Mouse (Mus musculus) heart, embryonic 12.5 days (tissue): ENCODE data around the gene Cldnd1. TPM values are rescaled to one million over a fixed set of nuclear protein-coding genes. Genes with fewer than 3 reads are reported as not detected.

Experiments used
- ATAC-seq: fragments of 200-750 bp; cut with Nextera tagmentation; 2 replicates; pipeline ENCODE4 v1.8.0; 2017; ENCODE audit warnings: moderate TSS enrichment, moderate library complexity; ENCODE audit not compliant: insufficient number of reproducible peaks, low FRiP score
- H3K27ac ChIP-seq: fragments of 300-500 bp; sonication (generic); 2 replicates; pipeline ENCODE4 v1.5.1; 2016; ENCODE audit warnings: mild to moderate bottlenecking, moderate library complexity; ENCODE audit not compliant: poor library complexity, severe bottlenecking
- H3K27me3 ChIP-seq: fragments of 300-500 bp; sonication (generic); replicated peaks from 2 replicates; pipeline ENCODE4 v1.6.1; 2016; ENCODE audit warnings: mild to moderate bottlenecking, moderate library complexity
- H3K36me3 ChIP-seq: fragments of 300-500 bp; sonication (generic); 2 replicates; pipeline ENCODE4 v1.6.1; 2016; ENCODE audit warnings: mild to moderate bottlenecking, moderate library complexity
- H3K4me1 ChIP-seq: fragments of 300-500 bp; sonication (generic); replicated peaks from 2 replicates; pipeline ENCODE4 v1.6.1; 2016; ENCODE audit warnings: mild to moderate bottlenecking
- H3K4me2 ChIP-seq: fragments of 300-500 bp; sonication (generic); 2 replicates; pipeline ENCODE4 v1.6.1; 2016; ENCODE audit warnings: mild to moderate bottlenecking, moderate library complexity
- H3K4me3 ChIP-seq: fragments of 300-500 bp; sonication (generic); 2 replicates; pipeline ENCODE4 v1.5.1; 2016; ENCODE audit warnings: mild to moderate bottlenecking
- H3K9ac ChIP-seq: fragments of 300-500 bp; sonication (generic); 2 replicates; pipeline ENCODE4 v1.6.1; 2016; ENCODE audit warnings: mild to moderate bottlenecking, moderate library complexity
- H3K9me3 ChIP-seq: fragments of 300-500 bp; sonication (generic); replicated peaks from 2 replicates; pipeline ENCODE4 v1.6.1; 2016; ENCODE audit warnings: mild to moderate bottlenecking, moderate library complexity
- WGBS: fragments of 180-500 bp; shearing (Covaris S2); methylation state at CpG from one replicate; pipeline ENCODE4 v1.1.7; 2016; 5-methylcytosine and 5-hydroxymethylcytosine counted together
- microRNA-seq: library from miRNA; unstranded; fragments of <30 nt; microRNA quantifications from one replicate; pipeline ENCODE4, GENCODE M21; 2017
- polyA plus RNA-seq: library from polyadenylated mRNA; unstranded; fragments of >200 nt; fragmentation: Nextera tagmentation; extraction: Ambion mirVana; gene quantifications from 2 replicates; pipeline ENCODE4 v1.2.1, GENCODE M21; 2016

The Cldnd1 gene
- polyA plus RNA-seq, 1 experiment from 2014 or later: 111 TPM

DNA sequence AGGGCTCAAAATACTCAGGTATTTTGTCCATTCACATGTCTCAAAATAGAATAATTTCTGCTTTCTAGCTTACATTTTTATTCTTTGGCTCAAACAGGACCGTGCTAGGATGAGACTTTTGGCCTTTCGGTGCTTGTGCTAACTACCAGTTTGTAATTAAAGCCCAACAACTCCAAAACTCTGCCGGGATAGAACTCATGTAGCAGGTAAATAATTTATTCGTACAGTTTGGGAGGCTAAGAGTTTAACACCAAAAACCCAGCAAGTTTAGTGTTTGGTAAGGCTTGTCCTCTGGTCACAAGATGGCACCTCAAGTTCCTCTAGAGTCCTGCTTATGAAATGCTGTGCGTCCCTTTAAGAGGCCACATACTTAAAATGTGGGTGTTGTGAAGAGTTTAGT, 13.0 kb downstream of the Cldnd1 start:
- H3K27ac ChIP-seq: no peak overlapping the region
- no peaks in the 10 kb centered on the region for H3K27me3 ChIP-seq
- 86% methylated on average over 5 of the region's 5 CpGs for WGBS
- H3K4me2 ChIP-seq: no peak overlapping the region
- H3K36me3 ChIP-seq: no peaks in the 10 kb centered on the region
- H3K9me3 ChIP-seq: no peaks in the 10 kb centered on the region
- no peak for ATAC-seq
- H3K4me3 ChIP-seq: no peak overlapping the region
- no peaks in the 10 kb centered on the region for H3K4me1 ChIP-seq
- H3K9ac ChIP-seq: no peak overlapping the region

- peaks cover 5% of the 10 kb centered on the region for H3K4me1 ChIP-seq
- ATAC-seq: no peak
- no peak overlapping the region for H3K4me2 ChIP-seq
- H3K36me3 ChIP-seq: no peaks in the 10 kb centered on the region
- H3K27me3 ChIP-seq: no peaks in the 10 kb centered on the region
- H3K9ac ChIP-seq: no peak overlapping the region
- no peak overlapping the region for H3K27ac ChIP-seq
- no peak overlapping the region for H3K4me3 ChIP-seq
- WGBS: 27% methylated on average over 4 of the region's 4 CpGs
- H3K9me3 ChIP-seq: no peaks in the 10 kb centered on the region
These were observed 19.0 kb downstream of the Cldnd1 start for GRCm38 (mm10) chr16:58746715-58747114.

GRCm38 (mm10) chr16:58751314-58751713, 23.6 kb downstream of the Cldnd1 start:
- Histone ChIP-seq H3K9ac (no peak overlapping the region), H3K4me3 (no peak overlapping the region), H3K4me1 (peaks cover 5% of the 10 kb centered on the region), H3K27ac (no peak overlapping the region), H3K4me2 (no peak overlapping the region), H3K27me3 (no peaks in the 10 kb centered on the region), H3K9me3 (no peaks in the 10 kb centered on the region), H3K36me3 (no peaks in the 10 kb centered on the region)
- WGBS: 23% methylated on average over 1 of the region's 1 CpGs
- ATAC-seq: no peak

- H3K9ac ChIP-seq: no peak overlapping the region
- H3K36me3 ChIP-seq: no peaks in the 10 kb centered on the region
- no peak overlapping the region for H3K4me3 ChIP-seq
- H3K27me3 ChIP-seq: no peaks in the 10 kb centered on the region
- no peak overlapping the region for H3K4me2 ChIP-seq
- no peaks in the 10 kb centered on the region for H3K4me1 ChIP-seq
- H3K27ac ChIP-seq: no peak overlapping the region
- ATAC-seq: no peak
- no peaks in the 10 kb centered on the region for H3K9me3 ChIP-seq
These were observed 28.5 kb downstream of the Cldnd1 start for GRCm38 (mm10) chr16:58756191-58756590.

GRCm38 (mm10) chr16:58763076-58763475, 35.4 kb downstream of the Cldnd1 start, which contains the start of gene Olfr172:
Olfr172 (minus strand) TSS chr16:58763176.
- no peak within 1 kb of the TSS for H3K4me3 ChIP-seq
- 0 out of 2 replicates have a peak, but pooled peaks cover 2% of the 10 kb centered on the region for H3K9me3 ChIP-seq
- H3K9ac ChIP-seq: no peak within 1 kb of the TSS
- no peak for ATAC-seq
- WGBS: 75% methylated on average over 1 of the region's 1 CpGs
- no peak within 1 kb of the TSS for H3K27ac ChIP-seq
- no peak within 1 kb of the TSS for H3K4me2 ChIP-seq
- H3K4me1 ChIP-seq: no peaks in the 10 kb centered on the region
- H3K36me3 ChIP-seq: no peaks in the 10 kb centered on the region
- no peaks in the 10 kb centered on the region for H3K27me3 ChIP-seq

Small RNA genes within 50 kb of the gene (microRNA-seq; reads per million reads assigned to microRNA genes)
- not detected for gene Gm27564

Other genes starting within 250 kb of the Cldnd1 start
- 15.9 and 18.2 TPM in 2 replicates for gene St3gal6, start 203.7 kb upstream of the Cldnd1 start, polyA plus RNA-seq
- not detected in 2 replicates for gene Gm813, start 110.9 kb upstream of the Cldnd1 start, polyA plus RNA-seq
- 0.17 TPM in 1 of 2 replicates, not detected in the other for gene E330017A01Rik, start 89.2 kb upstream of the Cldnd1 start, polyA plus RNA-seq
- gene Cpox, start 57.6 kb upstream of the Cldnd1 start, polyA plus RNA-seq: 39.9 and 48.0 TPM in 2 replicates
- gene Gpr15, start 8.8 kb upstream of the Cldnd1 start, polyA plus RNA-seq: not detected in 2 replicates
- not detected in 2 replicates for gene Olfr172, start 35.3 kb downstream of the Cldnd1 start, polyA plus RNA-seq
- not detected in 2 replicates for gene Olfr173, start 72.4 kb downstream of the Cldnd1 start, polyA plus RNA-seq
- not detected in 2 replicates for gene Olfr175-ps1, start 98.9 kb downstream of the Cldnd1 start, polyA plus RNA-seq
- gene Olfr177, start 146.9 kb downstream of the Cldnd1 start, polyA plus RNA-seq: not detected in 2 replicates
- not detected in 2 replicates for gene Olfr178, start 164.2 kb downstream of the Cldnd1 start, polyA plus RNA-seq
- gene Olfr181, start 200.8 kb downstream of the Cldnd1 start, polyA plus RNA-seq: not detected in 2 replicates
- not detected in 2 replicates for gene Olfr180, start 201.5 kb downstream of the Cldnd1 start, polyA plus RNA-seq